Mouse (Mus musculus) stomach, postnatal 0 days (tissue): Measurements from ENCODE around the gene Fam57b. TPM values are rescaled to one million over a fixed set of nuclear protein-coding genes. Genes with fewer than 3 reads are reported as not detected.
A peak's percentile ranks its signal among the peaks of the same experiment; 100 is the strongest.

Experiments
- ATAC-seq: fragments of 200-750 bp; cut with Nextera tagmentation; 2 replicates; pipeline ENCODE4 v1.8.0; 2017; ENCODE audit not compliant: low FRiP score, low TSS enrichment
- DNase-seq: peaks from one replicate; pipeline ENCODE4 v3.0.0-alpha.2; 2016; ENCODE audit warnings: low spot score
- H3K27ac ChIP-seq: fragments of 300-500 bp; sonication (generic); replicated peaks from 2 replicates; pipeline ENCODE4 v1.5.1; 2014; ENCODE audit warnings: mild to moderate bottlenecking, control low read depth
- H3K27me3 ChIP-seq: fragments of 300-500 bp; sonication (generic); 2 replicates; pipeline ENCODE4 v1.6.1; 2014; ENCODE audit warnings: low read length; ENCODE audit not compliant: control insufficient read depth, insufficient read depth
- H3K36me3 ChIP-seq: fragments of 300-500 bp; sonication (generic); 2 replicates; pipeline ENCODE4 v1.6.1; 2014; ENCODE audit warnings: low read length, mixed read lengths; ENCODE audit not compliant: control insufficient read depth, insufficient read depth
- H3K4me1 ChIP-seq: fragments of 300-500 bp; sonication (generic); replicated peaks from 2 replicates; pipeline ENCODE4 v1.6.1; 2014; ENCODE audit warnings: antibody characterized with exemption; ENCODE audit not compliant: control insufficient read depth, insufficient read depth
- H3K4me2 ChIP-seq: fragments of 300-500 bp; sonication (generic); replicated peaks from 2 replicates; pipeline ENCODE4 v1.6.1; 2014; ENCODE audit warnings: low read depth, mild to moderate bottlenecking, control low read depth, moderate library complexity
- H3K4me3 ChIP-seq: fragments of 300-500 bp; sonication (generic); 2 replicates; pipeline ENCODE4 v1.5.1; 2014; ENCODE audit warnings: low read depth, low read length, control low read depth
- H3K9ac ChIP-seq: fragments of 300-500 bp; sonication (generic); 2 replicates; pipeline ENCODE4 v1.6.1; 2014; ENCODE audit warnings: mild to moderate bottlenecking, low read length, control low read depth, mixed read lengths
- H3K9me3 ChIP-seq: fragments of 300-500 bp; sonication (generic); 2 replicates; pipeline ENCODE4 v1.6.1; 2016; ENCODE audit warnings: low read length; ENCODE audit not compliant: control insufficient read depth
- CTCF ChIP-seq: IDR thresholded peaks from 2 replicates; pipeline ENCODE4 v1.5.1; 2016; ENCODE audit warnings: antibody characterized with exemption, low read depth, mild to moderate bottlenecking, moderate library complexity
- EP300 ChIP-seq: optimal IDR thresholded peaks from 2 replicates; pipeline ENCODE3; 2016; ENCODE audit warnings: antibody characterized with exemption
- WGBS: fragments of 180-500 bp; shearing (Covaris S2); extraction: QIAGEN DNeasy Blood & Tissue Kit; methylation state at CpG from one replicate; pipeline ENCODE4 v1.1.7; 2014; 5-methylcytosine and 5-hydroxymethylcytosine counted together
- polyA plus RNA-seq: library from polyadenylated mRNA; unstranded; fragments of >200 nt; fragmentation: Nextera tagmentation; extraction: Ambion mirVana; gene quantifications from 2 replicates; pipeline ENCODE4 v1.2.1, GENCODE M21; 2015

The Fam57b gene
- polyA plus RNA-seq, 1 experiment from 2014 or later, result 0.57 TPM

GRCm38 (mm10) chr7:126823202-126823711 is 25.8 kb downstream of the Fam57b start:
- Histone ChIP-seq H3K4me1 (no peaks in the 10 kb centered on the region), H3K9me3 (no peaks in the 10 kb centered on the region), H3K27me3 (peaks cover 2% of the 10 kb centered on the region; the same call in 1 of the 2 replicates), H3K4me2 (peak overlapping the region; percentile 44), H3K9ac (no peak overlapping the region), H3K4me3 (peak overlapping the region; percentile 19; the same call in 1 of the 2 replicates), H3K36me3 (no peaks in the 10 kb centered on the region), H3K27ac (no peak overlapping the region)
- DNase-seq (no peak), ATAC-seq (no peak)
- TF ChIP-seq CTCF, result no peak
- TF ChIP-seq EP300, result no peak
- 2% methylated on average over 10 of the region's 19 CpGs for WGBS

- Histone ChIP-seq H3K4me1 (no peaks in the 10 kb centered on the region), H3K27me3 (peaks cover 2% of the 10 kb centered on the region; the same call in 1 of the 2 replicates), H3K36me3 (no peaks in the 10 kb centered on the region), H3K9ac (no peak overlapping the region), H3K4me2 (no peak overlapping the region), H3K27ac (no peak overlapping the region), H3K4me3 (no peak overlapping the region), H3K9me3 (no peaks in the 10 kb centered on the region)
- 14% methylated on average over 10 of the region's 10 CpGs for WGBS
- DNase-seq (no peak), ATAC-seq (no peak)
- no peak for TF ChIP-seq CTCF
- no peak for TF ChIP-seq EP300
Observed at GRCm38 (mm10) chr7:126823940-126824339, 26.5 kb downstream of the Fam57b start.

GRCm38 (mm10) chr7:126825403-126825802 is 27.9 kb downstream of the Fam57b start:
- H3K27ac ChIP-seq, result no peak overlapping the region
- H3K9me3 ChIP-seq, result no peaks in the 10 kb centered on the region
- 18% methylated on average over 8 of the region's 8 CpGs for WGBS
- no peak overlapping the region for H3K9ac ChIP-seq
- no peaks in the 10 kb centered on the region for H3K36me3 ChIP-seq
- TF ChIP-seq EP300, result no peak
- TF ChIP-seq CTCF, result no peak
- peaks cover 2% of the 10 kb centered on the region; the same call in 1 of the 2 replicates for H3K27me3 ChIP-seq
- H3K4me3 ChIP-seq, result no peak overlapping the region
- ATAC-seq, result no peak
- no peaks in the 10 kb centered on the region for H3K4me1 ChIP-seq
- H3K4me2 ChIP-seq, result no peak overlapping the region
- peak; percentile 48 for DNase-seq

- ATAC-seq (no peak), DNase-seq (no peak)
- Histone ChIP-seq H3K9me3 (no peaks in the 10 kb centered on the region), H3K4me2 (no peak overlapping the region), H3K9ac (no peak overlapping the region), H3K36me3 (no peaks in the 10 kb centered on the region), H3K27me3 (peaks cover 2% of the 10 kb centered on the region; the same call in 1 of the 2 replicates), H3K27ac (no peak overlapping the region), H3K4me1 (no peaks in the 10 kb centered on the region), H3K4me3 (no peak overlapping the region)
- TF ChIP-seq EP300 (no peak), CTCF (no peak)
- 63% methylated on average over 5 of the region's 5 CpGs for WGBS
Observed at GRCm38 (mm10) chr7:126825952-126826351, 28.5 kb downstream of the Fam57b start.

GRCm38 (mm10) chr7:126831539-126831938 is 34.1 kb downstream of the Fam57b start, which contains the start of gene 4930451I11Rik:
TSS of gene 4930451I11Rik (minus strand) at chr7:126831639.
- ATAC-seq (no peak), DNase-seq (no peak)
- Histone ChIP-seq H3K9ac (no peak within 1 kb of the TSS), H3K4me2 (peak within 1 kb of the TSS; percentile 35), H3K4me3 (no peak within 1 kb of the TSS), H3K27ac (no peak within 1 kb of the TSS), H3K4me1 (no peaks in the 10 kb centered on the region), H3K9me3 (no peaks in the 10 kb centered on the region), H3K27me3 (no peaks in the 10 kb centered on the region), H3K36me3 (no peaks in the 10 kb centered on the region)
- no peak for TF ChIP-seq CTCF
- no peak for TF ChIP-seq EP300
- WGBS, result 47% methylated on average over 5 of the region's 5 CpGs

- peak overlapping the region; percentile 35 for H3K4me2 ChIP-seq
- ATAC-seq (peak; percentile 72), DNase-seq (peak; percentile 82)
- WGBS, result 1% methylated on average over 21 of the region's 21 CpGs
- H3K9ac ChIP-seq, result no peak overlapping the region
- no peaks in the 10 kb centered on the region for H3K36me3 ChIP-seq
- no peaks in the 10 kb centered on the region for H3K9me3 ChIP-seq
- peak; percentile 88 for TF ChIP-seq CTCF
- no peak for TF ChIP-seq EP300
- H3K27ac ChIP-seq, result no peak overlapping the region
- H3K27me3 ChIP-seq, result no peaks in the 10 kb centered on the region
- no peaks in the 10 kb centered on the region for H3K4me1 ChIP-seq
- H3K4me3 ChIP-seq, result no peak overlapping the region
Observed at GRCm38 (mm10) chr7:126832036-126832598, 34.6 kb downstream of the Fam57b start.
